Mouse (Mus musculus) cerebellum, adult 11 months (tissue): ENCODE results near the gene 1700001O22Rik.

ENCODE experiments used
- DNase-seq: peaks from one replicate; pipeline ENCODE4 v3.0.0; 2022

1700001O22Rik gene

DNA sequence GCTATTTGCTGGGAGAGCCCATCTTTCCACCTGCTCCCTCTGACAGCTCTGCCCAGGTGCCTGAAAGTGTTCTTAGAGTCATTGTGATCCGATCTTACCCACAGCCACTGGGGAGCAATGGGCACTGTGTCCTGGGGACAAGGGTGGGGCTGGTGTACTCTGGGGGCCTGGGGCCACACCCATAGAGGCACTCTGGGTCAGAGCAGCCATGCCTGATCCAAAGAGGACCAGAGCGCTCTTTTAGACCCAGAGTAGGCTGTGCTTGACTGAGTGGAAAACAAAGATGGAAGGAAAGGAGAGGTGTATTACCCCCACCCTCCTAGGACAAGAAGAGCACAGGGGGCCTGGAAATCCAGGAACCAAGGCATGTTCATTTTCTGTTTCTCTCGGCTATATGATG is at the start of gene 1700001O22Rik:
Gene 1700001O22Rik, minus strand, starts transcription at position 58 of the 400 bp plus-strand sequence.
- no peak for DNase-seq

DNA sequence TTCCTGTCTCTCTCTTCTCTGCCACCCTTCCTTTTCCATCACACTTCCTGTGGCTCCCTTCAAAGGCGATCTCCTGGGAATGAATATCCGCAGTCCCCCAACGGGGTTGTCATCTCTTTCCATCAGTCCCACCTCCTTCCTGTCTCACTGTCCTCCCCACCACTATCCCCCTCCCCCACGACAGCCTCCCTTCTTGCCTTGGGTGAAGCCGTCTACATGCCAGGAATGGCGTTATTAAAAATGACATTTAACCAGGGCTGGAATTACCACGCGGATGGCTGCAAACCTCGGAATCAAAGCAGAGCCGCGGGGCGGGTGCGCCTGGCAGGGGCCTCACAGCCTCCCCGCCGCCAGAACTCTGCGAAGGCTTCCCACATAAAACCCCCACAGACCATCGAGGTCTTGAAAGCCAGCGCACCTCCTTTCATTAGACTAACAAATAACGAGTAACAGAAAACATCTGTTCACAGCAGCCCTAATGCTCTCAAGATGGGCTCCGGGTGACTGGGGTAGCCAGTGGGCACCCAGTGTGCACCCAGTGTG is 49.4 kb upstream of the 1700001O22Rik start:
- DNase-seq, result no peak

DNA sequence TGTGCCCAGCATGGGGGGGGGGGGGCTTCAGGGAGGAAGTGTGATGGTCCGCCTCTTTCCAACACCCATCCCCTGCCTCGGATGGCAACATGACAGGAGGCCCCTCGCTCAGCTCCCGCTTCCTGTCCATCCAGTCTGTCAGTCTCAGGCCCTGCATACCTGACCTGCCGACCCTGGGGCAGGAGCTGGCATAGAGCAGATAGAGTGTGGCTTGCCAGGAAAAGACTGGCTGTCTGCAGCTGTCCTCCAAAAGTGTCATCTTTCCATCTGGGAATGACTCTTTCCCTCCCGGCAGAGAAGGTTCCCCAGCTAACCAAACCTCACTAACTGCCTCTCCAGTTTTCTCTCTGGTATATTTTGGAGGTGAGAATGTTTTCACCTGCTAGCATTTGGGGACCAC is 47.1 kb upstream of the 1700001O22Rik start:
- no peak for DNase-seq

DNA sequence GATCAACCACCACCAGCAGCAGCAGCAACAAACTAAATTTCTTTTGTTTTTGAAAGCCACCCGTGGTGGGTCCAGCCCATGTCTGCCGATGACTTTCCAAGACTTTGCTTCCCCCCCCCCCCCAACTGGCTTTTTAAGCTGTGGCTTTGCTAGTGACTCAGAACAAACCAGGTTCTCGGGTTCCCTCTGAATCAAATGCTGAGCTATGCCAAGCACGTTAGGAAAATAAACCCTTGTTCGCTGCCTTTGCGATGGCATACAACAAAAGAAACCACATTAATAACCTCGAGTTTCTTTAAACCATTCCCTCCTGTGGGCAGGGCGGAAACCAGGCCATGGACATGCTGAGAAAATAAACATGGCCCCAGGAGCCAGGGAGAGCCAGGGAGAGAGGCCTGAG is 44.7 kb upstream of the 1700001O22Rik start:
- DNase-seq, result no peak

DNA sequence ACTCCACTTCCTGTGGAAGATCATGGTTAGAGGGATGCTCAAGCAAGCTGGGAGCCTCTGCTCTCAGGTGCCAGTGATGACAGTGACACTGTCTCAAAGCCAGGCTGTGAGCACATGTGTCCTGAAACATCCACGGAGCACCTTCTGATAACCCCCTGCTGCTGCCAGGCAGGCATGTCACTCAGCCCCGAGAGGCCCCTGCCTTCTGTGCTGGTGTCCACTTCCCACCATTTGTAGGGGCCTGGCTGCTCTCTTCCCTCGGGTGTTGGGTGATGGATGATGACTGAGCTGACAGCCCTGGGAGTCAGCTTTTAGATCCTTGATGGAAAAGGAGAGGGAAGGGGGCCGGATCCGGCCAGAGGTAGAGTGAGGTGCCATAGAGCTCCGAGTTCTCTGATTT is 43.3 kb upstream of the 1700001O22Rik start:
- no peak for DNase-seq

DNA sequence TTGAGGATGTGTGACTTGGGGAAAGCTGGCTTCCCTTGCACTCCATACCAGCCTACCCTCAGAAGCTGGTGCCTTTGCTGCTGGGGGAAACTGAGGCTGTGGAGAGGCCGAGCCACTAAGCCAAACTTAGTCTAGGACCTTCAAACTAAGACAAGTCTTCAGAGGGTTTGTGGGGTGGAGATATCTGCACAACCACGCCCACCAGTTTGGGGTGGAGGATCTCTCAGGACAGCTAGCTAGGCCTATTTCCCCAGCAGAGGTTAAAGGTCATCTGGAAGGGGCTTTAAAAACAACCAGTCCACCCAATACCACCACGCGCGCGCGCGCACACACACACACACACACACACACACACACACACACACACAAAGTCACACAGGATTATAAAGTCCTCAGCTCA is 42.8 kb upstream of the 1700001O22Rik start:
- no peak for DNase-seq

DNA sequence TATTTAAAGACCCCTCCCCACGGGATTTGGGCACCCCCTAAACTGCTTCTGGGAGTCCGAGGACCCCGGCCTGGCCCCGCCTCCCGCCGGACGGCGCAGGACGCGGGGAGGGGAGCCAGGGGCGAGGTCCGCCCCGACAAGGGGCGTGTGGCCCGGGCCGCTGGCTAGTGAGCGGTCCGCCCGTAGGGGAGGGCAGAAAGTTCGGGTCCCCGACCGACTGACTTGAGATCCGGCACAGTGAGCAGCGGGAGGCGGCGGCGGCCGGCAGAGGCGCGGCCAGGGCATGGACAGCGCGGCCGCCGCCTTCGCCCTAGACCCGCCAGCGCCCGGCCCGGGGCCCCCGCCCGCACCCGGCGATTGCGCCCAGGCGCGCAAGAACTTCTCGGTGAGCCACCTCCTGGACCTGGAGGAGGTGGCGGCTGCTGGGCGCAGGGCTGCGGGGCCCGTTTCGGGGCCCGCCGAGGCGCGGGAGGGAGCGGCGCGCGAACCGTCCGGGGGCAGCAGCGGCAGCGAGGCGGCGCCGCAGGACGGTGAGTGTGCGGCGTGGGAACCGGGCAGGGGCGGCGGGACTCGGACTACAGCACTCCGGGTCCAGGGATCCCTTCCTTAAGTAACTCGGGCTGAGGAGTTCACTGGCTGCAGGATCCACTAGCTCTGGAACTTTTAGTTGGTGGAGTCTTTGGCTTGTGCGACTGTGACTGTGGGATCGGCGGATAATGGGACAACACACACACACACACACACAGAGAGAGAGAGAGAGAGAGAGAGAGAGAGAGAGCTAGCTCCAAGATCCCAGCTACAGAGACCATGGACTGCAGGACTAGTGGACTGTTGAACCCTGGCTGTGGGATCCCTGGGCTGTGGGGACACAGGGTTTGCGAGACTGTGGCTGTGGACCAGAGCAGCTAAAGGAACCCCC is 42.0 kb upstream of the 1700001O22Rik start:
- DNase-seq, result no peak

DNA sequence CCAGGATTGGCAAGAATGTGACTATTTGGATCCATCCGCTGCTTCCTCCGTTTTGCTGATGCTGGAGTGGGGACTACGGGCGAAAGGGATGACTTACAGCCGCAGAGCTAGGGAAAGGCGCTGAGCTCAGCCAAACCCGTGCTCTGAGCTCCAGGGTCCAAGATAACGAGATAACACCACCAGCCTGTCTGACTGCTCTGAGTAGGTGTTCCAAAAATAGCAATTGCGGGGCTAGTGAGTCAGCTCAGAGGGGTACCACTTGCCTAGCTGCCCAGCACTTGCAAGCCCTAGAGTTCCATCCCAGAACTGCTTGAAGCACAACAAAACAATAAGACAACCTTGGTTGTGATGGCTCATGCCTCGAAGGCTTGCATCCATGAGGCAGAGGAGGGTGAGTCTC is 39.2 kb upstream of the 1700001O22Rik start:
- DNase-seq, result no peak

DNA sequence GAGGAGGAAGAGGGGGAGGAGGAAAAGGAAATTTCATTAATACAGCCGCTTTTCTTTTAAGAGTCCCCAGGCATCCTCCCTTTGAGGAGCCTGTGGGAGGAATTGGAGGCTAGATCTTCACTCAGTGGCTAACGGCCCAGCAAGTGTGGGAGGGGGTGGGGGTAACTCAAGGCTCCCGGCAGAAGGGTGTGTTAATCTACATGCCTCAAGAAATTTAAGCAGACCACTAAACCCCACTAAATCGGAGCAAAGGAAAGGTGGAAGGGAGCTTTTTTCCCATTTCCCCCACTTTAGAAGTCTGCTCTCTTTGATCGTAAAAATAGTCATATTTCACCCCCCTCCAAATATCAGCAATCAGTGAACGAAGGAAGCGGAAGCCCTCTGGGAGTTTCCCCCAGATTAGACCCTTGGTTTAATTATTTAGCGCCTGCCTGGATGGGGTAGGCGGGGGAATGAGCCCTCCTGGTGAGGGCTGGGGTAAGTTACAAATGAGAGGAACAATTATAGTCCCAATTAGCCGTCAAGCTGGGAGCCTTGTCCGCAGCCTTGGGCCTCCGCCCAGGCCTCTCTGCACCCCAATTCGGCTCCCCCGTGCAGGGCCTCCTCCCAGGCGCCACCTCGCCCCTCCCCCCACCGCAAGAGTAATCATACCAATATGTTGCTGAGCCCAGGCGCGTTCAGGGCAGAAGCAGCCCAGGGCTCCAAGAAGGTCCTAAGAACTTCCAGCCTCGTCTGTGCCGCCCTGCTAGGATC is 33.0 kb upstream of the 1700001O22Rik start:
- DNase-seq, result no peak

DNA sequence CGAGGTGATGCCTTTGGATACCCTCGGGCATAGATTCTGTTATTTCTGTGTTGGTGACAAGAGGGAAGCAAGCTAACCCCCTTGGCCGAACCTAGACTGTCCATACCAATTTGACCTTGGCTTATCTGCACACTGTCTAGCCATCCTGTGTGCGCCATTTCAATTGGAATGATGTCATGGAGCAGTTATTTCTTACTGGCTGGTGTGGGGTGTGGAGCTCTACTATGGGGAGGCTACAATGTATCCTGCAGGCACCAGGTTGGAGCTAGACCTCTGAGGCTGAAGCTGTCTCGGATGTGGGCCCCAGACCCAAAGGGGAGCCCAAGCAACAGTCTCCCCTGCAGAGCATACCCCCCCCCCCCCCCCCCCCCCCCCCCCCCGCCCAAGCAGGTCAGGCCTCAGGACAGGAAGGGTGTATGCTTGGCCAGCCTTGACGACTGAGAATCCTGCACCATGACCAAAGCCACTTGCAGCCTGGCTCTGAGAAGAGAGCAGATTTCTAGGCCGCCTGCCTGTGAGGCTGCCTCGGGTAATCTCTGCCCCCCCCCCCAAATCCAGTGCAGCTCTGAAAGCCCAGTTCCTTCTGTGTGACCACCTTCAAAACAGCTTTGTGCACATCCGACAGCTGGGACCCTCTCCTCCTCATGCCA is 31.0 kb upstream of the 1700001O22Rik start, which contains the start of gene Prrx2:
Gene Prrx2, plus strand, starts transcription at position 600 of the 650 bp plus-strand sequence.
- DNase-seq, result no peak

DNA sequence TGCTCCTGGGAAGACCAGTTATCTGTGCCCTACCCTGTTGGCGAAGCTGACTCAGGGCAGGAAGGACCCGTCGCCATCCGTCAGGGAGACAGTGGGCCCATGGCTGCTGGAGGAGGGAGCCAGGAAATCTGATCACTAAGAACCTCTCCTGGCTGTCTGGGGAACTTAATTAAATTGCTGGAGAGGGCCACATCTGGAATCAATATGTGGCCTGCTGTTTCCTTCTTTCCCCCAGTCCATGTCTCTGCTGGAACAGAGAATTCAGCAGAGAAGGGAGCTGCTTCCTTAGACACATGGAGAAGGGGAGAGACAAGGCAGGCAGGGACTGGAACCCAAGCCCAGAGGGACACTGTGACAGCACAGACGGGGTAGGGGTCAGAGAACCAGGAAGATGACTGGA is 30.2 kb upstream of the 1700001O22Rik start:
- no peak for DNase-seq

DNA sequence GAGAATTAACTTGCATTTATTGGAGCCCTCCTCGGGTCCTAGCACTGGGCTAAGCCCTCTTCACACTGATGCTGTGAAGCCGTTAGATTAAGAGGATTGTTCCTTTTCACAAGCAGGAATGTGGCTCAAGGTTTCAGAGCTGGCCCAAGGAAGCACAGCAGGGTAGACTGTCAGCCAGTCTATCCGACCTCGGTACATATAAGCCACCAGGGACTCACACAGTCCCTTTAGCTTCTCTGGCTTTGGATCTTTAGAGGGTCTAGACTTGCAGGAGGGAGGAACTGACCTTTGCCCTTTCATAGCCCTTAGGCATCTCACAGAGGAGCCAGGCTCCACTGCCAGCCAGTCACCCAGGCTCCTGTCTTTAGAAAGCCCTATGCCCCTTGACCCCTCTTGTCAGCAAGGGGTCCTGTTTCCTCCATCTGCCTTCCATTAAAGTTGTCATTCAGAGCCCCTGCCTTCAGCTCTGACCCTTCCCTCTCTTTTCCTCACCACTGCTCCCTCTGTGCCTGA is 26.9 kb upstream of the 1700001O22Rik start, which contains the start of gene Asb6:
Gene Asb6, minus strand, starts transcription at position 51 of the 513 bp plus-strand sequence.
- no peak for DNase-seq

DNA sequence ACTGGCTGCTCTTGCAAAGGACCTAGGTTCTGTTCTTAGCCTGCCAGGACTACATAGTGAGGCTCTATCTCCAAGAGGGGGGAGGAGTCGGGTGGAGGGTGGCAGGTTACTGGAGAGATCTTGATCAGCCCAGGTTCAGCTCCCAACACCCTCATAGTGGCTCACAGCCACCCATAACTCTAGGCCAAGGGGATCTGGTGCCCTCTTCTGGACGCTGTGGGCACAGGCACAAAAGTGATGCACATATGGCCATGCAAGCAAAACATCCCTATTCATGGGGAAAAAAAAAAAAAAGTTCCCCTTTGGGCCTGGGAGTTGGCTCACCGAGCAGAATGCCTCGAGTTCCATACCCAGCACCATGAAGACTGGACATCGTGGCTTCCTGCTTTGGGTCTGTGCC is 25.9 kb upstream of the 1700001O22Rik start:
- no peak for DNase-seq

DNA sequence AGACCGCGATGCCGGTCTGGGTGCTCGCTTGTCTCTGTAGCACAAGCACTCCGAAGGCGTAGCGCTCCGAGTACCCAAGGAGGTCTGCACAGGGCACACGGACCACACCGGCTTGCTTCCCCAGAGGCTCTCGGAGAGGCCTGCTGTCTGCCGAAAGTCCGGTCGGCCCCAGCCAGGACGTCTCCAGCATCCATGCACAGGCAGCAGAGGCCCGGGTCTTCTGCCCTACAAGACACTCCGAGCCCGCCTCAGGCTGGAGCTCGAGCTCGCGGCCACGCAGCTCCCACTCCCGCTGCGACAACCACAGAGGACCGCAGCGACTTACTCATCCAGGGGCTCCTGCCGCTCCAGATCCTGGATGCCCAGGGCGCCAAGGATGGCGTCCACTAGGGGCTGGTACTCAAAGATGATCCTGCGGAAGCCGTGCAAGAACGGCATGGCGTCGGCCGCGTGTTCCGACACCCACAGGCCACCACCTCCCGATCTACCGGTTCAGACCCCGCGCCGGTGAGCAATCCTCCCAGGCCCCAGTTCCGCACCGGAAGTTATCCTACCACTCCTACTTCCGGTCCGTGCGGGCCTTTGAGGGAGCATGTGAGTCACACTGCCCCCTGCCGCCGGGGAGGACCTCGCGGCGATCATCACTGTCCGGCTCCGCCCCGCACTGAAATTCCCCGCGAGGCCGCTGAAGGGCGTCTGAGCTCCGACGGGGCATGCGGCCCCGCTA is 24.5 kb upstream of the 1700001O22Rik start:
- peak; percentile 92 for DNase-seq

DNA sequence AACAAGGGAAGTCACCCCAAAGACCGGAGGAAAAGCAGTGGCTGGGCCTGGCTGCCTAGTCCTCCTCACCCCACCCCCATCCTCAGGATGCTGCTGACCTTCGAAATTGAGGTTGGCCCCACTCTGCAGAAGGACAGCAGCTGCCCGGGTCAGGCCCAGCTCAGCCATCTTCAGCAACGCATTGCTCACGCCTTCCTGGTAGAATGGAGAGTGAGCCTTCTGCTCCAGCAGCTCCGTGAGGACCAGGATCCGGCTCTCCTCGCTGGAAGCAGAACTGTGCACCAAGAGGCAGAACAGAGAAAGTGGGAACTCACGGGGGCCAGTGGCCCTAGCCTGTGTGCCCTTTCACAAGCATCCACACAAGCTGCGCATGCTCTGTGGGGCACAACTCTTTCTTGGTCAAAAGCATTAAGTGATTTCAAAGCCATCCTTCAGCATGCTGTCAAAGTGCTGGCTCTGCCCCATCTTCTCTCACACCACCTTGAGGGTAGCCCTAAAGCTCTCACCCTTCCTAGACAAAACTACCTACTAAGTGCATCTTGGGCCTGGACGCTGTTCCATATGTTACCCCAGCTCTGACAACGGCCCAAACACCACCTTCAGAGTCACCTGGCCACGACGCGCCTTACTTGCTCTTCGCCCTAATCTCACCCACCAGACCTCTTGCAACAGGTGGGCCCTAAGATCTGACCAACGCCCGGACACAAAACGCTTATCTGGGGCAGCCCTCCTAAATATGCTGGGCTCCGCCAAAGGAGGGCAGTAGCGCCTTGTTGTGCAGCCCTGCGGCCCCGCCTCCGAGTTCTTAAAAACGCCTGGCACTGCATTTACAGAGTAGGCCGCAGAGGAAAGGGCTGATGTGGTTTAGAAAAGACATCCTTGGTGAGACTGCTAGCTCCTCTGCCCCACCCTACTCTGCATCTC is 23.6 kb upstream of the 1700001O22Rik start:
- no peak for DNase-seq

DNA sequence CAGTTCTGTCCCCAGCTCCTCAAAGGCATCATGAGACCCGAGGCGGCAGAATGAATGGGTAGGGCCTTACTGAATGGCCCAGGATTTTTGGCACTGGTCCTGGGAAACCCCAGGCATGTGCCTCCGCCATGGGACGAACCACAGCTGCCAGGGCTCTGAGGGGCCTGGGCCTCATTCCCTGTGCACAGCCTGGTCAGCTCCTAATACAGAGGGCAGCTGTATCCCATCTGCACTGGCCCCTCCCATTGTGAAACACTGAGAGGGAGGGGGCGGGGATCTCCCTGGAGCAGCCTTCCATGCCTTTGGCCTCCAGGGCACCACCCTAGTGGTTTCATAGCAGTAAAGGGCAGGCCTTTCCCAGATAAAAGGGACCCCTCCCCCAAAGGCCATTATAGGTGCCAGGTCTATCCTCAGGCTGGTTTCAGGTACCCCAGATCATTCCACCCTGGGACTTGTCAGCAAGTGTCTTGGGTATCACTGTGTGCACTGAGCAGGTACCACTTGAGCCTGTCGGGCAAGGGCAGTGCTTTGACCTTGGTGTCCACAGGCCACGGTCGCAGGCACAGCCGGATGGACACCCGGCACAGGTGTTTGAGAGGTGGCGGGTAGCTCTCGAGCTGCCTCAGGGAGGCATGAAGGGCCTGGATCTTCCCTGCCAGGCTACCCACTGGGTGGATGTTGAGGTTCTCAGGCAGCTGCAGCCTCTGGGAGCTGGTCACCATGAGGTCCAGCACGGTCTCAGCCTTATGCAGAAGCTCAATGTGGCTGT is 20.1 kb upstream of the 1700001O22Rik start:
- no peak for DNase-seq

DNA sequence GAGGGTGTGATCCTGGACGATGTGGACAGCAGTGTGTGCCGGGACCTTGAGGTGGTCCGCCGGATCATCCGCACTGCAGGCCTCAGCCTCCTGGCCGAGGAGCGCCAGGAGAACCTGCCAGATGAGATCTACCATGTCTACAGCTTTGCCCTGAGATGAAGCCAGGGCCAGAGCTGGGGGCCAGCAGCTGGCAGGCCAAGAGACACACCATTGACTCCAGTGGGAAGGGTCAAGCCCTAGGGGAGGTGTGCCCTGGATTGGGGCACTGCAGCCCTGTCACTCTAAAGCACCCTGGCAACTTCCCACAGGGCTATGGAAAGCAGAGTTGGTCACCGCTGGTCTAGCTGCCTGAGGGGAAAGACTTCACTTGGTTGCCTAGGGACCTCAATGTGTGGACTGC is 19.0 kb upstream of the 1700001O22Rik start:
- DNase-seq, result no peak

DNA sequence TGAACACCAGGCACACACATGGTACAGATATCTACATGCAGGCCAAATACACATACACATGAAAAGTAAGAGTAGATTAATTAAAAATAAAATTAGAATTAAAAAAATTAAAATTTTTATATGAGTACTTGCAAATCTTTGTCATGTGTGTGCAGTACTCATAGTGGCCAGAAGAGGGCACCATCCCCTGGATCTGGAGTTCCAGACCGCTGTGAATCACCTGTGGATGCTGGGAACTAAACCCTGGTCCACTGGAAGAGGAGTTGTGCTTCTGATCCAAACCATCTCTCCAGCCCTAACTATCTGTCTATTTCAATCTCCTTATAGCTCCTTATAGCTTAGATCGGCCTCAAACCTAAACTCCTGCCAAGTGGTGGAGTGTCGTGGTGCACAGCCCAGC is 17.6 kb upstream of the 1700001O22Rik start:
- DNase-seq, result no peak

DNA sequence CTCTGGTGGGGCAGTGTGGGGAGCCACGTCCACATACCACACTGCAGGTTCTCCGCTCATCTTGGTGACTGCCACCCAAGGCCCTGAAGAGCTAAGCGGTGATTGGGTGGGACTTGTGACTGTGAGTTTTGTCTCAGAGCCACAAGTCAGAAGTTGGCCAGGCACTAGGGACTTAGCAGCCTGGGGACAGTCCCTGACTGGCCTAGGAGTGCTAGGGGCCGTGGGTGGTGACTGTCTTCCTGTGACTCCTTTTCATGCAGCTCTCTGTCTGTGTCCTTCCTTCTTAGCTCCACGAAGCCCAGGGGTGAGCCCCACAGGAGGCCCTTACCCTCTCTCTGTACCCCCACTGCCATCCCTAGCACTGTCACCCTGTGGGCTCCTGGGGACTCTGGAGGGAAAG is 16.4 kb upstream of the 1700001O22Rik start:
- no peak for DNase-seq

DNA sequence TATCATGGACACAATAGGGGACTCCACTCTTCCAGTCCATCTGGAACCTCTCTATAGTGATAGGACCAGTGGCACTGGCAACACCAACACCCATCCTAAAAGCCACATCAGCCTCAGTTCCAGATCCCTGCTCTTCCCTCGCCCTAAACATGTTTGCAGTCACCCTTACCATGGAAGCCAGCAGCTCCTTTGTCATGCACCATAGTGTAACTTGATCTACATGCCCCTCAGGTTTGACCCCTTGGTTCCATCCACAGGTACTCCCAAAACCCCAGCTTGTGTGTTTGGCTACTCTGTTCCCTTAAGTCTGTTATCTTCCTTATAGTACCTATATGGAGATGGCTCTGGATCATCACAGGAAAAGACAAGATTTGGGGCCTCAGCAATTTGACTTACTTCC is 12.9 kb upstream of the 1700001O22Rik start:
- no peak for DNase-seq
